Mouse (Mus musculus): ENCODE measurements at regions not wholly inside any gene's neighbourhood (a gene's known extent, or its start where the extent isn't known, plus 50 kb on each side); places are given as distances from the start of the nearest gene placed in this dataset.

DNA sequence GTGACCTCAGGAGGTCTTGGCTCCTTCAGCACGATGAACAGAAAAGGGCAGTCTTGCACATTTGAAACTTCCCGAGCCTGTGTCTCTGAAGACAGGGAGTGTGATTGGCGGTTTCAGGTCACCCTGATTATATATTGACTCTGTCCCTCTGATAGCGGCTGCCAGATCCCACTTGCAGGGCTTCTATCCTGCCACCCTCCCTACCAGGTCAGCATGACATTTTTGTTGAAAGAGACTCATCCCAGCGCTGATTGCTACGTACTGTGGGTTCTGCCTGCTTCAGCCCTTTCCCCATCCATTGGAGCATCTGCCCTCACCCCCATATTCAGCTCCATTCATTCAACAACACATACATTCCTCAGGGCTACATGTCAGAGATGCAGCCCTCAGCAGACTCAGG lies 466.7 kb downstream of the Etnk1 start:
- DNase-seq, result no peak

DNA sequence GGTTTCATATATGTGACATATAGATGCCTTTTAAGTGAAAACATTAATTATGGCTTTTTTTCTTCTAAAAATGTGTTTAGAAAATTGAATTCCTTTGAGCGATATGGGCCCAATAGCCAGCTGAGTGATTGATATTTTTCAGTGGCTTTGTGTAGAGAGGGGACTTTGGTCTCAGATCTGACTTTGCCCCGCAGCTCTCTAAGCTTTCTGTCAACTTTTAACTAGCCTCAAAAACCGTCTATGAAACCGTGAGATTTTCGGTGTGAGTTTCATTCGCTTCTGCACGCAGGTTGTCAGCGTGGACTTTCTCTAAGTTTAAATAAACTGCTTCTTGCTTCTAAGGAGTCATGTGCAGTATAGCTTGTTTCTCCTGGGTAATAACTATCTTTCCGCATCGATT lies 467.3 kb downstream of the Etnk1 start:
- DNase-seq, result no peak

DNA sequence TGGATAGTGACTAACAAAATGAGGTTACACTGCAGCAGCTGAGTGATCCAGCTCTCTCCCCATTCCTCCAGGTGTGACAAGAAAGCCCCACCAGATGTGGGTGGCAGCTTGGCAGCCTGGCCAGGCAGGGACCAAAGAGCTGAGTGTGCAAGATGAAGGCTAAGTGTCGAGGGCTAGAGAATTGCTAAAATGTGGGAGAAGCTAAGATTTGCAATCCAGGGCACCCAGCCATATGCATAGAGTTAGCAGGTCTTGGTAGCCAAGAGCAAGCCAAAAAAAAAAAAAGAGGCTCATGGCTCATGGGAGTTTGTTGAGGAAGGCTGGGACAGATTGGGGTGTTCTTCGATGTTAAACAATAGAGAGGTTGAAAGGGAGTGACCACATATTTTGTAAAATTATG lies 468.0 kb downstream of the Etnk1 start:
- no peak for DNase-seq

DNA sequence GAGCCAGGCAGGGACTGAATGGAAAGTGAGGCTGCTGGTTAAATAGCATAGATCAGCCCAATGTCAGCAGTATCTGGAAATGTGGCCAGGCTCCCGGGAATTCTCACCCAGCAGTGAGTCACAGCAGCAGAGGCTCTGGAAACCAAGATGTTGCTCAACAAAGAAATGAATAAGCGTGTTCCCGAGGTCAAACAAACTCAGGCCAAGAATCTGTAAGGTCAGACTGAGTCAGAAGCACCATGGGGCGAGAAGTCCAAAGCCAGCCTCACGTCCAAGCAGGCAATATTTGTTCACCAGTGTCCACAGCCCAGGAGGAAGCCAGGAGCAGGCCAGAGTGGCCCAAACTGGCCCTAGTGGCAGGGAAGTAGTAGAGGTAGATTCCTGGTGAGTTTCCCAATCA lies 473.6 kb downstream of the Etnk1 start:
- DNase-seq, result no peak

DNA sequence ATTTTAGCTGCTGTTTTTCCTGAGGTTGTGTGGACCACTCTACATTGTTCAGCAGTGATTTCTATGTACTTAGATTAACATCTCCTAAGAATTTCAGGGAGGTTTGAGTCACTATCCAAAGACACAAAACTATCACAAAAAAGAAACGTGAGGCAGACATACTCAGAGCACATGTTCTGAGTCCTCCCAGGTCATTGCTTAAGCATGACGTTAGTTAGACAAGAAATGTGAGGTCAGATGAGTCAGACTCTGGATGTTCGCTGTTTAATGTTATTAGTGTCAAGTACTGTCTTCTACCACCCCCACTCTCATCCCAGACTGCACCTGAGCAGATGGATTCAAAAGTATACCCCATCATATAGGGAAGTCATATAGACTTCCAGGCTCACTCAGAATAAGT lies 475.0 kb downstream of the Etnk1 start:
- no peak for DNase-seq

DNA sequence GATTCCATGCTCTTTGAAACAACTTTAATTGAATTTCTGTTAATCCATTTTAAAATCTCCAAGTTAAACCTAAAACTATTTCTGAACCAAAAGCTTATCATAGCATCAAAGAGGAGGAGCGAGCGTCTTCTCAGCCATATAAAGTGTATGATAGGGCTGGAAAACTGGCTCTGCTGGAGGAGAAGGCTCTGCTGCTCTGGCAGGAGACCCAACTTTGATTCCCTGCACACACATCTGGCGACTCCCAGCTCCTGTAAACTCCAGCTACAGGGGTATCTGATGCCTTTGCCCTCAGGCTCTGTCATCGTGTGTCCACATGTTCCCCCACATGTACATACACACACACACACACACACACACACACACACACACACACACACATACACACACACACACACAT lies 479.0 kb downstream of the Etnk1 start:
- no peak for DNase-seq

GRCm38 (mm10) chr6:143648501-143648900 lies 481.5 kb downstream of the Etnk1 start:
- DNase-seq, result no peak

GRCm38 (mm10) chr6:143656576-143656975 lies 489.6 kb downstream of the Etnk1 start:
- DNase-seq, result no peak

GRCm38 (mm10) chr6:143660837-143661236 lies 493.8 kb downstream of the Etnk1 start:
- no peak for DNase-seq

- DNase-seq, result no peak
These were observed 496.3 kb downstream of the Etnk1 start for GRCm38 (mm10) chr6:143663306-143663705.

GRCm38 (mm10) chr6:143665374-143665773 lies 498.4 kb downstream of the Etnk1 start:
- DNase-seq, result no peak

GRCm38 (mm10) chr6:143668551-143668950 lies 501.5 kb downstream of the Etnk1 start:
- no peak for DNase-seq

DNA sequence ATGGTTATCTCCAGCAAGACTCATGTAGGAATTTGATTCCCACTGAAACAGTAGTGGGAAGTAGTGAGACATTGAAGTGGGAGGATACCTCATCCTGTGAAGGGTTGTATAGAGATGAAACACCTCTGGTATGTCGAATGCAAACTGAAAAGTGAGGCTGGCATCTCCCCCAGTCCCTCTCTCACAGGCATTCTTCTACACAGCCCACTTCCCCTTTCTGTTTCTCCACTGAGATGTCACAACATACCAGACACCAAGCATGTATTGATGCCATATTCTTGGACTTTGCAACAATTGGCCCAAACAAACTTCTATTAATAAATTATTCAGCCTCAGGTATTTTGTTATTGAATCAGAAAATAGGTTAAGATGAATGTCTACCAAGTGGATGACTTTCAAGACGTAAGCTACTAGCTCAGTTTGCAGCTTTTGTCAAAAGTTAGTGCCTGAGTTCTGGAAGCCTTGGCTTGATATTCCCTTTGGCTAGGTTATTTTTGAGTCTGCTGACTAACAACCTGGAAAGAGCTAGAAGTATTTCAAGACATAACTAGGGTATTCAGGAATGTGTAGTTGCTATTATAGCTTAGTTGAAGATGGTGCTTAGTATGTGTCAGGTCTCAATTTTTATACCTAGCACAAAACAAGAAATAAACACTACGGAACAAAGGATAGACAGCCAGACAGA lies 502.6 kb downstream of the Etnk1 start:
- DNase-seq, result no peak

GRCm38 (mm10) chr6:143690131-143690530 lies 523.1 kb downstream of the Etnk1 start:
- no peak for DNase-seq

GRCm38 (mm10) chr6:143690866-143691265 lies 523.8 kb downstream of the Etnk1 start:
- peak; percentile 13 for DNase-seq

GRCm38 (mm10) chr6:143697997-143698396 lies 531.0 kb downstream of the Etnk1 start:
- DNase-seq, result no peak

- no peak for DNase-seq
These were observed 537.0 kb downstream of the Etnk1 start for GRCm38 (mm10) chr6:143703984-143704383.

GRCm38 (mm10) chr6:143706451-143706850 lies 539.4 kb downstream of the Etnk1 start:
- no peak for DNase-seq

DNA sequence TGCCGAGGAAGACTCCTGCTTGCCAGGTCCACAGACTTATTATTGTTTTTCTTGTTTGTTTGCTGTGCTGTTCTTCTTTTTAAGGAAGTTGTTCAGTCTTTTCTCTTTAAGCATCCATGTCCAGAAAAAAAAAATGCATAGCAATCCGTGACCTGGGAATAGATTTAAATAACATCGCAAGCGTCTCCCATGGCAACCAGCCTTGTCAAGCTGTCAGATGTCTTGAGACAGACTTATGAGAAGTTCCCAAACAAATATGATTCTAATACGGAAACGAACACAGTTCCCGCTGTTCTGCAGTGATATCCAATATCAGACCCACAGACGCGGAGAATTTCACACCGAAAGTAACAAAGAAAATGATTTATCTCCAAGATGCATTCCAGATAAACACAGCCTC lies 547.4 kb downstream of the Etnk1 start:
- no peak for DNase-seq

GRCm38 (mm10) chr6:143750074-143750473 lies 583.1 kb downstream of the Etnk1 start:
- no peak for DNase-seq

- no peak for DNase-seq
These were observed 584.4 kb downstream of the Etnk1 start for GRCm38 (mm10) chr6:143751076-143752070.

DNA sequence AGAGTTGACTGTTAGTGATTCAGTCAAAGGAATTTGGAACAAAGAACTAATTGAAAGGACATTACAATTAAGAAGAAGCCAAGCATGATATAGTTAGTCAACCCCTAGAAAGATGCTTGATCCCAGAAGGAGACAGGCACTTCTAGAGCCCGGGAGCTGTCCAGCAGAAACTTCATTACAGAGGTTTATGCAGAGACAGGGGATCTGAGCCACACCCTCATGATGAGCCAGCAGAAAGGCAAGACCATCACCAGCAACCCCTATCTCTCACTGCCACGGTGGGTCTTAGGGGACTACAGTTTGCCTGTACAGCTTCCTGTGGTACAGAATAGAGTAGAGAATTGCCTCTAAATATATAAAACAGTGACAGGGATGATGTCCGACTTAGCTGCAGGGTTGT lies 590.4 kb downstream of the Etnk1 start:
- DNase-seq, result no peak

DNA sequence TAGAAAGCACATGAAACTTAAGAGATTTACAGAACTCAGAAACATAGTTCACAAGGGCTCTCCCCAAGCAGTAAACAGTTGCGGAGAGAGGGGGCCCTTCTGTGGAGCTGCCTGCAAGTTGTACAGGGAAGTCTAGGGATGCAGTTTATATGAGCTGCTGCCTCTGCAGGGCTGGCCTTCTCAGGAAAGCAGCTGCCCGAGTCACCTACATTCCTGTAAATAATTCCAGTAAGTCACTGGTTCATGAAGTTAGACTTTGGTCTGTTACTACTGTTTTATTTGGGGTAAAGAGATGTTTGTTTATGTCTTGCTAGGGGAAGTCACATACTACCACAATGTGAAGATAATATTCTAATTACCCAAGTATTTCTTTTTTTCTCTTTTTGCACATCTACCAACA lies 601.1 kb downstream of the Etnk1 start:
- DNase-seq, result no peak
